Mouse (Mus musculus) liver, adult 2 months (tissue): ENCODE measurements around the gene Pir.

Source experiments
- CTCF ChIP-seq: fragments of 200-500 bp; IDR thresholded peaks from 2 replicates; pipeline ENCODE4 v1.5.1; 2011; ENCODE audit warnings: low read depth, low read length, control low read depth
- POLR2A ChIP-seq: fragments of 200-500 bp; IDR thresholded peaks from 2 replicates; pipeline ENCODE4 v1.6.1; 2011; ENCODE audit warnings: low read length, control low read depth; ENCODE audit not compliant: insufficient read depth; ENCODE audit errors: extremely low read depth

- TF ChIP-seq CTCF (no peak), POLR2A (no peak)
Measured at GRCm38 (mm10) chrX:164381618-164382408, 112.6 kb downstream of the Pir start.
